Mouse (Mus musculus) c-Kit-negative CD71-positive TER-119-positive erythroid progenitor cells, embryonic 14.5 days (primary cell): ENCODE measurements around the gene Klhl40.

Experiments used
- DNase-seq: peaks from one replicate; pipeline ENCODE4 v3.0.0-alpha.2; 2013; ENCODE audit warnings: low read depth, low spot score

The Klhl40 gene

GRCm38 (mm10) chr9:121777484-121778065, at the start of gene Klhl40:
Gene Klhl40 (plus strand): TSS chr9:121777607.
- DNase-seq = no peak

DNA sequence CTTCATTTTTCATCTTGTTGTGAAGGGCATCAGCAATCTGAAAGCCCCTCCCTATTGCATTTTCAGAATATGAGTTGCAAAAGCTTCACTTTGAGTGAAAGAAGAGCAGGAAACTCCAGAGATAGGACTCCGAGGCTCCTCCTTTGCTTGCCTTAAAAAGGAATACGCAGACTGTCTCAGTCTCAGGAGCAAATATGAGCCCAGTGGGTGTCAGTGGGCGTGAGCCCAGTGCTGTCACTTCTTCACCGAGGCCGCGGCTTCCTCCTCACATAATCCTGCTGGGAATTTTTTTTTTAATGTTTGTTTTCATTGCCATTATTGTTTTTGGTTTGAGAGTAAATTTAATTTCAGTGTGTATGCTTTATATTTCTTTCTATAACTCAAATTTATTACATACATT, 36.9 kb upstream of the Klhl40 start:
- DNase-seq = no peak

GRCm38 (mm10) chr9:121741168-121741567, 36.2 kb upstream of the Klhl40 start:
- no peak for DNase-seq

GRCm38 (mm10) chr9:121744051-121744450, 33.4 kb upstream of the Klhl40 start:
- no peak for DNase-seq

DNA sequence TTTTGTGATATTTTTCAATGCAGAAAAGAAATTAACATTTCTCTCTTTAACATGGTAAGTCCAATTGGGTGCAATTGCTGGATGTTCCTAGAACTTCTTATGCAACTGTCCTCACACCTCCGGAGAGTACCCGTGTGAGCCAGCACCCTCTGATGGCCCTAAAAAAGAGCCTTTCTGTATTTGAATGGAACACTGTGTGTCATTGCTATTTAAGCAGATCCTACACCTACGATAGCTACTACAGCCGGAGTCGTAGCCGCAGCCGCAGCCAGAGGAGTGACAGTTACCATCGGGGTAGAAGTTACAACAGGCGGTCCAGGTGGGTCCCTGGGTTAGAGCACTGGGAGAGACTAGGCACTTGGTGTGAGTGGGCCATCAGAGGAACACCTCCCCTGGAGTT, 24.6 kb upstream of the Klhl40 start:
- no peak for DNase-seq

DNA sequence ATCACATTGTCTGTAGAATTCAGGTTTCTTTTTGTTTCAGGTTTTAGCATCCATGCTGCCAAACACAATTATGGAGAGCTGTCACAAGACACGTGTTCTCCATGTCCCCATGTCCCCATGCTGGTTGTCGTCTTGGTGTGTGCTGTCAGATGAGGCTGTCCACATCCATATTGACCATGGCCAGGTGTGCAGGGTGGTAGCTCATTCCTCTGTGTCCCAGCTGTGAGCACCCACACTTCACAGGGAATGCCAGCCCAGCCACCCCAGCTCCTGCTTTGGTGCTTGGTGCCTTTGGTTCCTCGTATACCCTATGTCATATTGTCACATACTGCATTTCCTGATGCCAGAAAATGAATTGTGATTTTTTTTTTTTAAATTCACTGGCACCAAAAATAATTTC, 22.8 kb upstream of the Klhl40 start:
- DNase-seq = no peak

GRCm38 (mm10) chr9:121756785-121757184, 20.6 kb upstream of the Klhl40 start:
- no peak for DNase-seq

GRCm38 (mm10) chr9:121757432-121757831, 20.0 kb upstream of the Klhl40 start:
- DNase-seq = no peak

GRCm38 (mm10) chr9:121757835-121758814, 19.3 kb upstream of the Klhl40 start:
- DNase-seq = no peak

DNA sequence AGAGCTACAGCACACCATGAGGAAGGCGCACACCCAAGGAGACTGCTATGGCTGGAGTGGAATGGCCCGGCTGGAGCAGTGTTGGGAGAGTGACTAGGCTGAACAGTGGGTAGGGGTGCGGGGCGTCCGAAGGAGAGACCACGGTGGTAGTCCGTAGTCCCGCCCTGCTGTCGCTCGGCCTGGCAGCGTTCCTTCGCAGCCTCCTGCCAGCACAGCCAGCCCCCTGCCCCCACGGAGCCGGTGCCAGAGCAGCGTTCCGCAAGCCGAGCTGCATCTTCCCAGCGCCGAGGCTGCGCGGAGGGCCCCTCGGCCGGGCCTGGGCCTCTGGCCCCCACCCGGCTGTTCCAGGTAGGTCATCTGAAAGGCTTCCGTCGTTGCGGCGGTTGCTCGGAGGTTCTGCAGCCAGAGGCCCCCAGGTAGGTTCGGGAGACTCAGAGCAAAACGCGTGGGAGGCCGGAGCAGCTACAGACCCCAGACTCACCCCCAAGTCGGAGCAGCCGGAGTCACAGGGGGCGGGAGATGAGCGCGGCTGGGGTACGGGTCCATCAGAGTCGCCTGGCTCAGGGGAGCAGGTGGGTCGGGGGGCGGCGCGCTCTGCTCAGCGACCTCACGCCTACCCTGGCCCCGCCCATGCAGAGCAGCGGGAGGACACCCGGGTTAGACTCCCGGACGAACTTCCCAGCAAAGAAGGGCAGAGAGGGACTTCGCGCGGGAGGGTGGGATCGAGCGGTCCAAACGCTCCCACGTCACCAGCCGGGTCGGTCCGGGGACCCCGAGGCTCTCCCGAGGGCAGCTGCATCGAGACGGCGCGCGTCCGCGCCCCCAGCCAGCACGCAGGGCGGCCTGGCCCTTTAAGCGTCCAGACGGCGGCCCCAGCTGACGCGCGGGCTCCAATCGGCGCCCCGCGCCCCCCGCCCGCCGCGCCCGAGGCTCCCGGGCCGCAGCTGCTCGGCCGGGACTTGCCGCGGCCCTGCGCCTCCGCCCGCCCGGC, 18.0 kb upstream of the Klhl40 start, which contains the start of gene Zfp651:
Gene Zfp651 (plus strand): TSS at position 240 of the 991 bp plus-strand sequence.
- DNase-seq = no peak

DNA sequence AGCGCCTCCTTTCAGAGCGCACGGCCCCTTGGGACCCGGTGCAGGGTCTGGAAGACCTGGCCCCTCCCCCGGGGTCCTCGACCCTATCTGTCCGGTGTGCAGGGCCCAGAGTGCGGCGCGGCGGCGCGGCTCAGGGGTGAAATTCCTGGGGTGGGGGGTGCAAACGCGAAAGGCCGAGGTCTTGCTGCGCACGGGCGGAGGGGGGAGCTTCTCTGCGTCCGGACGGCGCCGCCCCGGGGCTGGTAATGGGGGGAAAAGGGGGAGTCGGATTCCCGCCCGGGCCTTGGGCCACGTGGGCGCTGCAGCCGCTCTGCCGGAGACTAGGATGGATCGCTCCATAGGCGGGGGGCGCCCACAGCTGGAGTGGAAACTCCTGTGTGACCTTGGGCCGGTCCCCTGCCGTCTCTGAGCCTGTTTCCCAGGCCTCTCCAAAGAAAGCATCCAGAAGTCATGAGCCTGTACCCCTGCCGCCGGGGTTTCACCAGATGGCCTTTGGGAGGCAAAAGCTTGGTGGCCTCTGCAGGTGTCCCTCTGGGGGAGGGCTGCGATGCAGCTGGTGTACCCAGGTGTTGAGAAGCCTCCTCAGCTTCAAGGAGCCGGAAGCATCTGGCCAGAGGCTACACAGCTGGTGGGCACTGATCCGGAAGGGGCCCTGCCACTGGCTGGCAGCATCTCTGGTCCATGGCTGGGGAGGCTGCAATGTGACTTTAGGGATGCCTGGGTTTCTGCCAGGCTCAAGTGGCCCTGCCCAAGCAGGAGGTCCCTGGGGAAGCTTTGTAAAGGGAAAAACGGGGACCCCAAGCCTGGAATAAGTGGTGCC, 16.9 kb upstream of the Klhl40 start:
- no peak for DNase-seq

DNA sequence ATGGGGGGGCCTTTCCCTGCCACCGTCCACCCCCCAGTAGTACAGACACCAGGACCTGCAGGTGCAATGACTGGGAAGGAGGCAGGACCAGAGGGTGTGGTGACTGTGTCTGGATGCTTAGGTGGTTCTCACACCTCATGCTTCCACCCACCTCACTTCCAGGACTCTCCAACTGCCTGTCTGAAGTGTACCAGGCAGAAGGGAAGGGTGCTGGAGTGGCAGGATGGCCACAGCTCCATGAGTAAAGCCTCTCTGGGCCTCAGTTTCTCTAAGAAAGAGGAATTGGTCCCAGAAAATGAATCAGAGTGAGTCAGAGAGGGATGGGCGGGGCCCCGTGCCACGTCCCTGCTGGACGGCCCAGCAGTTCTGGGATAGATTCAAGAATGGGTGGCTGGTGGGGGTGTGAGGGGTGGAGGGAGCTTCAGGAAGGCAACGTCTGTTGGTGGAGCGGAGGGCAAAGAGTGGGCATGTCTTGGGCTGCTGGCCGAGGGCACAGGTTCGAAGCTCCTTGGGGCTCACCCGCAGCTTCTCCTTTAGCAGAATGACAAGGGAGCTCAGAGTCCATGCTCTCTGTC, 16.2 kb upstream of the Klhl40 start:
- no peak for DNase-seq

- DNase-seq = no peak
These were observed 15.6 kb upstream of the Klhl40 start for GRCm38 (mm10) chr9:121761787-121762186.

DNA sequence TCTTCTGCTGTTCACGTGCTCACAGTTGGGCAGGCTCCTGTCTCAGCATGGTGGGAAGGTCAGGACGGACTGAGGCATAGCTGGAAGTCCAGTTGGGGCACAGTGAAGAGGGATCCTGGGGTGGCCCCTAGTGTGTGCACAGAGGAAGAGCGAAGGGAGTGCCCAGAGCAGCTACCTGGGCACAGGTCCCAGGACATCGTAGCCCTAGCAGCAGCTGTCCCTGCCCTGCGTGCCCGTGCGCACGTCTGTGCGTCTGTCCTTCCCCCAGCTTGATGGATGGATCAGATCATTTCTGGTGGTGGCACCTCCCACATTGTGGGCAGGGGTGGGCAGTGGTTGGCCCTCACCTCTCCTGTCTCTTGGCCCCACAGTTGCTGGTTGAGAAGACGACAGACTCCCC, 15.2 kb upstream of the Klhl40 start:
- no peak for DNase-seq

- no peak for DNase-seq
These were observed 14.6 kb upstream of the Klhl40 start for GRCm38 (mm10) chr9:121762761-121763160.

DNA sequence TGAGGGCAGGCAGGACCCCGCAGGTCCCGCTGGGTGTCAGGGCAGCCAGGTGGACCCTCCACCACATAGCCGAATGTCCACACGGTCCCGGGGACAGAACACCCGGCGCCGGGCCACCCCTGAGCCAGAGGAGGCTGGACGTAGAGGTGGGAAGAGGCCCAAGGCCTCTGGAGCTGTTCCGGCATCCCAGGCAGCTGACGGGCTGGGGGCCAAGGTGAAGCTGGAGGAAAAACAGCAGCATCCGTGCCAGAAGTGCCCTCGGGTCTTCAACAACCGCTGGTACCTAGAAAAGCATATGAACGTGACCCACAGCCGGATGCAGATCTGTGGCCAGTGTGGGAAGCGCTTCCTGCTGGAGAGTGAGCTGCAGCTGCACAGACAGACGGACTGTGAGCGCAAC, 13.7 kb upstream of the Klhl40 start:
- no peak for DNase-seq

- DNase-seq = no peak
These were observed 12.1 kb upstream of the Klhl40 start for GRCm38 (mm10) chr9:121765166-121765855.

DNA sequence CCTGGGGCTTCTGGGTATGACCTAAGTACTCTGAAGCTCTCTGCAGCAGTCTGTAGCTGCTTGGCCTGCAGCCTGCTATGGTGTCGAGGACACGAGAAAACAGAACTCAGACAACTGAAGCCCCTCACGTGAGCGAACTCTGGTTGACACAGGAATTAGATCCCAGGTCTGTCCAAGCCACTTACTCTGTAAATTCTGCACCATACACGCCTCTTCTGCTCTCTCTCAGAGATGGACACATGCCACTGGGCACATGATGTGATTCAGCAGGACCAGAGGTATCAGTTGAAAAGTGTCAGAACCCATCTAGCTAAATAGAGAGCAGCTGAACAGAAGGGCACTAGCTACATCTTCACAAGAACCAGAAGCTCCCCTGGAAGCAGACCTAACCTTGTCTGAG, 5.0 kb upstream of the Klhl40 start:
- DNase-seq = no peak

DNA sequence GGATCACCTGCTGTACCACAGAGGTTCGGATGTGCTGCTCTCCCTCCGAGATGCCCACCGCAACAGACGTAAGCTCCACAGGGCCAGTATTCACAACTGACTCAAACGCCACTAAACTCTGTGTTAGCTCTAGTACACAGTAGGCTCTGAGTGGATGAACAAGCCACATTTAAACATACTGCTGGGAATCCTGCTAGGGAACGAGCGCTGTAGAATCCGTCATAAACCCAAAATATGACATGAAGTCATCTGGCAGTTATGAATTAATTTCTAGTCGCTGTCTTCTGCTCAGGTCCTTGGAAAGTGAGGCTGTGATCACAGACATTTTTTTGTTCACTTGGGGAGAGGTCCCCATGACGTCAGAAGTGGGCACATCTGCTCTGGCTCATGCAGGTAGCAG, 1.5 kb upstream of the Klhl40 start:
- no peak for DNase-seq

DNA sequence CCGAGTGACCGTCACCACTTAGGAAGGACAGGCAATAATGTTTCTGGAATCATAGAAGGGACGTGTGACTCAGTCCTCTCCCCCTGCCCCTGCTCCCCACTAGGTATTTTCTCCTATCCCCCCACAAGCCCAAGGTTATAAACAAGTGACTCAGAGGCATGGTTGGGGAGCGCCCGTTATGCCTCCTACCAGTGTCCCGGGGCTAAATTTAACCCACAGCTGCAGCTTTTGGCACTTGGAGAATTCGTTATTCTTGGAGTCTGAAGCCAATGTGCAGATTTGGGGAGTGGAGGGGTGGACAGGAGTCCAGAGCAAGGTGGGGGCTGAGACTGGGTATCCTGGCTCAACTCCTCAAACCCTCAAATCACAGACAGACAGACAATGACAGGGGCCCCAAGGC, 896 bp upstream of the Klhl40 start:
- no peak for DNase-seq
